Mouse (Mus musculus): ENCODE data around the gene Mapkapk2.
A peak's percentile ranks its signal among the peaks of the same experiment; 100 is the strongest.

Gene Mapkapk2

GRCm38 (mm10) chr1:131080686-131081085 is 16.9 kb downstream of the Mapkapk2 start:
- DNase-seq (ENCODE audit: low spot score in 2 of 2), result no peak

DNA sequence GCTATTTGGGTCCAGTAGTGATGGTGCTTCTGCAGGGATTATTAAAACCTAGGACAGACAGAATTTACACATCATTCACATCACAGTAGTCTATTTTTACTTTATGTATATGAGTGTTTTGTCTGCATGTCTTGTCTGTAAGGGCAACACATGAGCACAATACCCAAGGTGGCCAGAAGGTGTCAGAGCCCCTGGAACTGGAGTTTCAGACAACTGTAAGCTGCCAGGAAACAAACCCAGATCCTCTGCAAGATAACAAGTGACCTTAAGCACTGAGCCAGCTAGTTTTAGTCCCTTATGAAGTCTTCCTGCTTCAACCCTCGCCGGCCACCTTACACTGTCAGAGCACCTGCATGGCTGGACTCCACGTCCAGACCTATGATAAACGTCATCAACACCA is 17.9 kb downstream of the Mapkapk2 start:
- DNase-seq (ENCODE audit: low spot score in 2 of 2), result no peak

DNA sequence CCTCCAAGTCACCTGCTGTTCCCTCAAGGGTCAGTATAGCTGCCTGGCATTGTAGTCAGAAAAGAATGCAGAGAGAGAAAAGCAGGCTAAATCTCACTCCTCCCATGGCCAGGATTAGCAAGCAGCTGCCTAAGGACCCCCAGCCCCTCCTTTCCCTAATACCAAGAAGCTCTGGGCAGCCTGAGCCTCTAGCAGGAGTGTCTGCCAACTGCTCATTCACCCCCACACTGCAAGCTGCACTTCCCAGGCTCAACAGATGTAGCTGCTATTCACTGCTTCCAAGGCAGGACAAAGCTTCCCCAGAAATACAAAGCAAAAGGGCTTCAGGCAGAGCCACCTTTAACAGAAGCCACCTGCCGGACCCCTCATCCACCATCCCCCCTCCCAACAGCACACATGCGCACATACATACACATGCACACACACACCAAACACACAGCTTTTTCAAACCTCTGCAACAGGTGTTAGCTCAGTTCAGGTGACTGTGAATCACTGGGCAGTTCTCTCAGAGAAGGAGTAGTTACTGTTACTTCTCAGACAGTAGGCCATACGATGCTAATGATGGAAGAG is 18.8 kb downstream of the Mapkapk2 start:
- peak; percentile 61 to 79 for DNase-seq (ENCODE audit: low spot score in 2 of 2)

- DNase-seq (ENCODE audit: low spot score in 2 of 2), result no peak
Measured at GRCm38 (mm10) chr1:131075098-131075791, 22.4 kb downstream of the Mapkapk2 start.

DNA sequence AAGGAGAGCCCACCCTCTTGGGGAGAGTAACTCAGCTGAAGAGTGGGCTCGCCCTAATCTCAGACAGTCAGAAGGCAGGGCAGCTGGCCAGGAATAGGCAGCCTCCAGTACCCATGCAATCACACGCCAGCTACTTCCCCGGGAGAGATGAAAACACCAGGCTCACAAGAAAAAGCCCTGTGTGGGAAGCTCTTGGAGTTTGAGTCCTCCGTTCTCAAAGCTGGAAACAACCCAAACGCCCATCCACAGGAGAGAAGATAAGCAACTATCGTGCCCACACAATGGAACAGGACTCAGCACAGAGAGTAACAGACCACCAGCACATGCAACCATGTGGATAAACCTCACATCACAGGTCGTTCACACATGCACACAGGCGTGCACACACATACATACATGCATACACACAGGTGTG is 23.1 kb downstream of the Mapkapk2 start:
- peak; percentile 68 to 74 for DNase-seq (ENCODE audit: low spot score in 2 of 2)

DNA sequence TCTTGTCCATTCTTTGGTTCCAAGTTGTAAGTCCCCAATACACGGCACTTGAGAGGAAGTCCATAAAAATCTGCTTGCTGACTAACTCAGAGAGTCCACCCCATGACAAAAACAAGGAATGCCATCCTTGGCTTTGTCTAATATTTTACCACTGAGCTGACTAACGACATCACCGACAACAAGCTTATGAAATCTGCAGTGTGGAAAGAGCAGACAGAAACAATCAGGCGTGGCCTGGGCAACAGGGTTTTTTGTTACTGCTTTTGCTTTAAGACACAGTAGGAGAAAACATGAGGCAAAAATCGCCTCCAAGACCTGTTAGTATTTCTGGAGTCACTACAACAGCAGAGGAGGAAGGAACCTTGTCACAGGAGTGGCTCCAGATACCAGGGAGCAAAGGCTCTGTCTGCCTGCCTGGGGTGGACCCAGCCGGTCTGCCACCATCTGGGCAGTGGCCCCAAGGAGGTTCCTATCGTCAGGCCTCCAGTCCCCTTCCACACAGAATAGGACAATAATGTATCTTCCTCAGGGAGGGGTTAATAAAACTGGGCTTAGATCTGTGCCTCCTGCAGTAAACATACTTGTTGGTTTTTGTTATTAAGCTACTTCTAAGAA is 25.1 kb downstream of the Mapkapk2 start:
- DNase-seq (ENCODE audit: low spot score in 2 of 2), result no peak

GRCm38 (mm10) chr1:131069010-131069409 is 28.6 kb downstream of the Mapkapk2 start:
- no peak for DNase-seq (ENCODE audit: low spot score in 2 of 2)

DNA sequence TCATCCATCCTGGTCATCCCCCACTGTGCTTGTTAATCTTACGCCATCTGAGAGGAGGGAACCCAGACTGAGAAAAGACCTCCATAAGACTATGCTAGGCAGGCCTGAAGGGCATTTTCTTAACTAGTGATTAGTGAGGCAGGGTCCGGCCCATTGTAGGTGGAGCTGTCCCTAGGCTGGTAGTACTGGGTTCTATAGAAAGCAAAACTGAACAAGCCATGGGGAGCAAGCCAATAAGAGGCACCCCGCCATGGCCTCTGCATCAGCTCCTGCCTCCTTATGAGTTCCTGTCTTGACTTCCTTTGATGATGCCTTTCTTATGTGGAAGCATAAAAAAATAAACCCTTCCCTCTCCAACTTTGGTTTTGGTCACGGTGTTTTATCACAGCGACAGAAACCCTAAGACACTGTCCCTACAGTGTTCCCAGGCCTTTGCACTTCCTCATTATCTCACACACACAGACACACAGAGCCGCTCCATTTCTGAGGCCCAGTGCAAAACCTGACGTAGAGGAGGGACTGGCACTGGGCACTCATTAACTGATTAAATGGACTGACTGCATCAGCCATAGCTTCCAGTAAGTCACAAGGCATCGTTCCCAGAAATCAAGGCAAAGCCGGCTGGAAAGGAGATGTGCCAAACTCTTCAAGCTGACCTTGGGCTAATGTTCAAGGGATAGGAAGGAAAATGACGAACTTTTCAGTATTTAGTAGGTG is 29.5 kb downstream of the Mapkapk2 start:
- no peak for DNase-seq (ENCODE audit: low spot score in 2 of 2)

DNA sequence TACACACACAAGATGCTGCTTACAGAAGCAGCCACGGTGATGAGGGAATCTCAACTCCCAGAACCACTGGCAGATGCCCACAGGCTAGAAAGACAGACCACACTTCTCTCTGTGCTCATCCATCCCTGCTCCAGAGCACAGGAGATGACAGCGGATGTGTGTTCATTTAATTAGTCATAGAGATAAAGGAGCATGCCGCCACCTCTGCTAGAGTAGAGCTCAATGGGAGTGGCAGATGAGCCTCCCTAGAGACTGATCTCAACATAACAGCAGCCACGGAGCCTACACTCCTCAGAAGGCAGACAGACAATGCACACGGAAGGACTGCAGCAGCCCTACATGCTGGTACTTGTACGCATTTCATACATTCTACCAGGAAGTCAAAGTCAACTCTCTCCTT is 33.4 kb downstream of the Mapkapk2 start:
- no peak for DNase-seq (ENCODE audit: low spot score in 2 of 2)

DNA sequence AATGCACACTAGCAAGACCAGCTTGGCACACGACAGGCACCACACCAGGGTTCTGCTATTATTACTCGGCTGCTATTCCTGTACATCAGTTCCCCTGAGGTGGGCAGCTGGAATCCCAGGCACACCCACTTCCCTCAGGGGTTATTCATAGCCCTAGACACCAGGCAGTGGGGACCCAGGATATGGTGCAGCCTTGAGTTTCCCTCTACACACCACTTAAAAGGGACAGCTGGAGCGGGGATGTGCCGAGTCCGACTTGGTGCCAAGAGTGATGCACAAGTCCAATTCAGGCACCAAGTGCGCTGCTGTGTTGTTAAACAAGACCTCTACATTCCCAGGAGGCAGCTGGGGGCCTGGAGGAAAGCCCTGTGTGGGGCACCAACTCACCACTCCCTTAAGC is 34.8 kb downstream of the Mapkapk2 start:
- peak; percentile 57 to 73 for DNase-seq (ENCODE audit: low spot score in 2 of 2)

- DNase-seq (ENCODE audit: low spot score in 2 of 2), result no peak
Measured at GRCm38 (mm10) chr1:131061740-131062254, 35.8 kb downstream of the Mapkapk2 start.

DNA sequence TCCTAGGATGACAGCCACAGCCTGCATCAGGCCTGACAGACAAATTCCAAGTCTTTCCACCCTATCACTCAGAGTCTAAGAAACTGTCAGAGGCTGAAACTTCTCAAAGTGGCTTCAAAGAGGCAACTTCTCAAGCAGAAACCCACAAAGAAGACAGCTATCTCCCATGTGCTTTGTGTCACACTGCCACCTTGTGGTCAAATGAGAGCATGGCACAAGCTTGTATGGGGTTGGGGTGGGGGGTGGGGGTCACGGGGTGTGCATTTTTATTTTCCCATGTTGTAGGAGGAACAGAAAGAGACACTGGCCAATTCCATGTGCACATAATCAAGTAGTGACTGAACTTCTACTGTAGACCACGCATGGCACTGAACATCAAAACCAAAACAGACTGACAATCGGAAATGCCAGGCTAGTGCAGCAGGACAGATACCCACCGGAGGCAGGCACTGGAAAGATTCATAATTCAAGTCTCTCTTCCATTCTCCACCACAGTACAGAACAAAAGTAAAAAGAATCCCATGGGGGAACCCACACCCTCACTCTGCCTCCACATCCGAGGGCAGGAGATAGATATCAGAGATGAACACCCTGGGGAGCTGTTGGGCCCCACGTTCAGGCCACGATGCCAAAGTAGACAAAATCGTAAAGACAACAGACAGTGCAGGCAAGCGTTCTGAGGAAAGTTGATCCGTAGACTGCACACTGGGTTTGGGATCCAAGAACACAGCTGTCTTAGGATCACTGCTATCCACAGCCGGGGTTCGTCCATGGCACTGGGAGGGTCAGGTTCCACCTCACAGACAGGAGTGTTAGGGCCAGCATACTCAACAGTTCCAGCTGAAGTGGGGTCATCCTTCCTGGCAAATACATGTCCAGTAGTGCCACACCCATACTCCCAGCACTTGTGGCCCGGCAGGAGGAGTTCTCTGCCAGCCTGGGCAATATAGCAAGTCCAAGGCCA is 37.1 kb downstream of the Mapkapk2 start:
- DNase-seq (ENCODE audit: low spot score in 2 of 2), result no peak

DNA sequence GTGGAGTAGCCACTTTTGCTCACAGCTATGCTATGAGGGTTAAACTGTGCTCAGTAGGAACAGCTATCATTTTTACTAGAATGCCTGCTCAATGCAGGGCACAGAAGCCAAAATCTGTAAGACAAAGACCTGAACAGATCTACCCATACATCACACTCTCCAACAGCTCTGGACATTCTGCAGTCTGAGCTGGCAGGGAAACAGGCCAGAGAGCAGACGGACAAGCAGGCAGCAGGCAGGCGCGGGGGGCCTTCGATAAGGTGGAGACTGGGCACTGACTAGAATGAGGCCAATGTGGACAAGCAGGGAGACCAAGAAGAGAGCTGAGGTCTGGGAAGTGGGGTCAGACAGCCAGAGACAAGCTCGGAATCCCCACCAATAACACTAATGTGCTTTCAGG is 37.8 kb downstream of the Mapkapk2 start:
- DNase-seq (ENCODE audit: low spot score in 2 of 2), result no peak

- no peak for DNase-seq (ENCODE audit: low spot score in 2 of 2)
Measured at GRCm38 (mm10) chr1:131059411-131059810, 38.2 kb downstream of the Mapkapk2 start.

DNA sequence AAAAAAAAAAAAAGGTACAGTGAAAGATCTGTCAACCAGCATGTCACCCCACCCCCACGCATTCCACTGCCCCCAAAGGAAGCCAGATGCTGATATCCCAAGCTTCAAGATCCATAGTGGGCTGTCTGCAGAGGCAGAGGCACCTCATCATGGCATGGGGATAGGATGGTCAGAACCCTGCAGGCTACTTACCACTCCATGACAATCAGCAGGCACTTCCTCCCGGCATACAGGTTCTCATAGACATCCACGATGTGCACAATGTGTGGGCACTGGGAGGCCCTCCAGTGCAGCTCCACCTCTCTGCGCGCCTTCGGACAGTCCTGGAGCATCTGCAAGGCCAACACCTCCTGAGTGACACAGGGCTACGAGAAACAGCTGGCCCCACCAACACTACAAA is 39.2 kb downstream of the Mapkapk2 start:
- DNase-seq (ENCODE audit: low spot score in 2 of 2), result no peak

DNA sequence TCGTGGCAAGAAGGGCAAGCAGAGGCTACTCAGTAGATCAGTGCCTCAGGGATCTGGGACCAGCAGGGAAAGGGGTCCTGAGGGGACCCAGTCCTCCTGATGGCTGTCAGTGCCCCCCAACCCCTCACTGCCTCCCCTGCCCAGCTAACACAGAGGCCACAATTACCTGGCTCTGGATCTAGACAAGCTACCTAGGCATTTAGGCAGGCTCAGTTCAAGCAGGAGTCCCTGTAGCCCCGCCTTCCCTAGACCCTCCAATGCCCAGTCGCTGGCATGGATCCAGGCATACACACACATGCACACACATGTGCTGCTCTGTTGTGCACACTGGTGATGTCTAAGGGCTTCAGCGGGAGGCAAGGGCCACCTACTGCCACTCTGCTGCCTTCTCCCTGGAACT is 43.4 kb downstream of the Mapkapk2 start:
- no peak for DNase-seq (ENCODE audit: low spot score in 2 of 2)

- DNase-seq (ENCODE audit: low spot score in 2 of 2), result no peak
Measured at GRCm38 (mm10) chr1:131053656-131054055, 44.0 kb downstream of the Mapkapk2 start.

DNA sequence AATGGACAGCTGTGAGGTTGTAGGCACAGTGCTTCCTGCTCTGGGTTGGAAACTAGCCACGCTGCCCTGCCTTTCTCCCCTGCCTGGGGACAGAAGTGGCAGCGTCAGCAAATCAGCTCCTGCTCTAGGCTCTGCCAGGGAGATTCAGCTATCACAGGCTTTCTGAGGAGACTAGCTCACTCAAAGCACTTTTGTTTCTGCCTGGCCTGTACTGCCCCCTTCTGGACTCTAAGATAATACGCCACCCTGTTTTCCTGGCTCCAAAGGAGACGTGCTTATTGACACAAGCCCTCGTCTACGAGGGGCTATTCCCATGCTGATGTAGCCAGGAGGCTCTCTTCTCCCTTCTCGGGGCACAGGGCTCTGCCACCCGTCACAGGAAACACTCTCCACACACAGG is 44.4 kb downstream of the Mapkapk2 start:
- peak in 1 of 2 experiments; percentile 63 for DNase-seq (ENCODE audit: low spot score in 2 of 2)

- DNase-seq (ENCODE audit: low spot score in 2 of 2), result peak in 1 of 2 experiments; percentile 48
Measured at GRCm38 (mm10) chr1:131051073-131051472, 46.6 kb downstream of the Mapkapk2 start.

DNA sequence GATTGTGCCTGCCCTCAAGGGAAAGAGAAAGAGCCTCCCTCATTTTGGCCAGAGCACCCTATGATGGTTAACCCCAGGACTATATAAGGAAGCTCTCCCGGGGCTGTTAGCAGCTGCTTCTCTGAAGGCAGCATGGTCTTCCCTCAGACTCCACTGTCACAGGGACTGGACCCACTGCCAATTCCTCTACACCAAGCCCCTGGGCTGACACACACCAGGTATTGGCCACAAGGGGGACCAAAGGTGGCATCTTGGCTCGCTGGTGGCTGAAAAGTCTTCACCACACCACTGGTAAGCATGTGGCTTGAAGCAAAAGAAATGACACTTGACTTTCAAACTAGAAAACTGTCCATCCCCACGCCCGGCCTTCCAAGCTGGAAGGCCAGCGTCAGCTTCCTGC is 47.0 kb downstream of the Mapkapk2 start:
- DNase-seq (ENCODE audit: low spot score in 2 of 2), result no peak

DNA sequence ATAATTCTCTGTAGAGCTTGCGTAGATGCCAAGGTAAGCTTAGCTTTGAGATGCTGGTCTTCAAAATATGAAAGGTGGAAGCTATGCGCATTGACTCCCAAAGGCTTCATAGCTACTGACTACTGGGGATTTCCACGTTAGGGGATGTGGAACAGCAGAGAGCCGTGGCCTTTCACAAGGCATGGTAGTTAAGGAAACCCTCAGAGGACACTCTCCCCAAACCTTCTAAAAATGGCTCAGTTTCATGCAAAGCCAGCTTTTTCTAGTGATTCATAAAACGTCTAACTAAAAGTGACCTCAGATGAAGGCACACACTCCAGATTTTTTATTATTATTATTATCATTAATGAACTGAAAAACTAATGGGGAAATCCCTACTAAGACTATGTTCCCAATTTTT is 47.6 kb downstream of the Mapkapk2 start:
- DNase-seq (ENCODE audit: low spot score in 2 of 2), result no peak
